Mouse (Mus musculus) adrenal gland, postnatal 14 days (tissue): ENCODE data around the gene Limk2. TPM values are rescaled to one million over a fixed set of nuclear protein-coding genes. Genes with fewer than 3 reads are reported as not detected.

ENCODE experiments used
- DNase-seq: peaks from one replicate; pipeline ENCODE4 v3.0.0; 2021; ENCODE audit warnings: mixed read lengths
- total RNA-seq: library from RNA; stranded (reverse); gene quantifications from 2 replicates; pipeline ENCODE4 v1.2.3, GENCODE M21; 2021

Limk2 gene
- total RNA-seq, 1 experiment from 2014 or later: 21.4 TPM

DNA sequence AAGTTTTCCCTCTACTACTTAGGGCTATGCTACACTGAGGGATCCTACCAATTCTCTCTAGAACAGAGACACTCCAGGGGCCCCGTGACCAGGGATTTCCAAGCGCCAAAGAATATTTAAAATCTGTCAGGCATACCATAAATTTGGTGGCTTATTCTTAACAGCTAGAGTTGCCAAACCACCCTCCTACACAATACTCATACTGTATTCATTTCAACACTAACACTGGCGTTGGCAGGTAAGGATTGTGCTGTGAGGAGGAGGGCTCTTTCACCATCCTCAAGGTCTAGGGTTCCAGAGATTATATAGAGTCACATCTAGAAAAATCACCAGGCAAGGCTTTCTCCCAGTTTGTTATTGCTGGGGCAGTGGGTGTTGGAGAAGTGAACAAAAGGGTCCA lies 7.4 kb upstream of the Limk2 start:
- no peak for DNase-seq

DNA sequence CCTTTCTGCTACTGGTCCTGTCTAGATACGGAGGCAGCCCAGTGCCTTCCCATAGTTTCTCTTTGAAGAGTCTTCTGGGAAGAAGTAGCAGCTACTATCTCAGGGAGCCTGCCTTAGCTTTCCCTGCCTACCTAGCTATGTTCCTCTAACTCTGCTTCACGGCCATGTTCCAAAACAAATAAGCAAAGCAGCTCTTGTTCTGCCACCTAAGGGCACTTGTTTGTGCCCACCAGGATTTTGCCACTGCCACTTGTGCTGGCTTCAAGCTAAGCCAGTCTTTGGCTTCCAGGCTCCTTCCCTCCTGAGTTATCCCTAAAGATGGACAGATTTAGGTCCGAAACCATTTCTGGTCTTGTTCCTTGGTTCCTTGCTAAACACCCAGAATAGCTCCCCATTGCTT lies 3.1 kb upstream of the Limk2 start:
- DNase-seq: no peak

DNA sequence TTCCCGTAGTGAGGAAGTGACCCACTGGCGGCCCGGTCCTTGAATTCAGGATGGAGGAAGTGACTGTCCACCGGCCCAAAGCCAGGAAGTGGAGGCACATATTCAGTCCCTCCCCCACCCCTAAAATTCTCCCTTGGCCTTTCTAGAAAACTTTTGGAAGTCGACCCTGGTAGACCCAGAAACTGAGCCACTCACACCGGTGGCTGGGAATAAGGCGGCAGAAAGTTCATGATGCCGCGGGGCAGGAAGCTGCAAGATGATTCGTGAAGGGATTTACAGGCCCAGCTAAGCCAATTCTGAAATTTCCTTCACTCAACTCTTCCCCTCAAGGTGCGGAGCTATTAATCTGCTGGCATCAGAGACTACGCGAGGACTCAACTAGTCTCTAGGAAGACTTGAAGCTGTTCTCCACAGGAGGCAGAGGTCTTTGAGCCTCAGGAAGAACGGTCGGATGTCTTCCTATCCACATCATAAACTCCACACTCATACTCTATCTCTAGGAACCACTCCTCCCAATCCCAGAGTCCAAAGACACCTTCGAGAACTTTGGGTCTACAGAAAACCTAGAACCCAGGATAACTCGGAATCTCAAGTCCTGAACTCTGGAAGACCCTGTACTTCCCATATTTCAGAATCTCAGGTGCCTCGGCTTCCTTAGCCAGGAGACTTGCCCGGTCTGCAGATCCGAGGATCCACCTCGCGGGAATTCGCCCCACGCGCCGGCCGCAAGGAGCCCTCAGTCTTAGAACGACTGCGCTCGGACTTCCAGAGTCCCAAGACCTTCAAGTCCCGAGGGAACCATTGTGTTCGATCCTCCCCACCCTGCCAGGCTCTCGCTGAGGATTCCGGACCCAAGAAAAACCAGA lies 625 bp downstream of the Limk2 start:
- peak; percentile 37 for DNase-seq

DNA sequence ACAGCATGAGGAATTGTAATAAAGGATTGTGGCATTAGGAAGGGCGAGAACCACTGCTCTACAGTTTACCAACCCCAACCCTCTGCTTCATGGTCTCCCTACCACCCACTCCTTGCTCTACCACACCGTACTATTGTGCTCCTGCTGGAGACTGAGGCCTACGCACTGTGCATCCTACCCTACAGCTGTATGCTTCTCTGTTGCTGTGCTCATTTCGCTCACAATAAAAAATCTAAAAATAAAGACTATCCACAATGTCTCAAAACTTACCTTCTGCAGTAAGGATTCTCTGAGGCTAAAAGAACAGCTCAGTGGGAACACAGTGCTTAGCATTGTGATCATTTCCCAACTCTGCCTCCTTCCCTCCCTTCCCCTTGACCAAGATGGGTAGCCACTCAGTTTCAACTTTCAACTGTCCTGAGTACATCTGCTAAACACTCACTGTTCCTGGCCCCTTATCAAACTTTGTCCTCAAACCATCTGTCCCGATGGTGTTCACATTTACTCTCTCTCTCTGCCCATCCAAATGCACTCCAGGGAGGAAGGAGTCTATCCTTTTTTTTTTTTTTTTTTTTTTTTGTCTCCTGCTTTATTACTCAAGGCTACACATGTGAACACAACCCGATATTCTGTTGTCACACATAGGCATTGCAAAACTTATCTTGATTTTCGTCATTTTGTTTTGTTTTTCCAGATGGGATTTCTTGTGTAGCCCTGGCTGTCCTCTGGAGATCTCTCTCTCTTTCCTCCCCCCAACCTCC lies 4.5 kb downstream of the Limk2 start:
- no peak for DNase-seq

DNA sequence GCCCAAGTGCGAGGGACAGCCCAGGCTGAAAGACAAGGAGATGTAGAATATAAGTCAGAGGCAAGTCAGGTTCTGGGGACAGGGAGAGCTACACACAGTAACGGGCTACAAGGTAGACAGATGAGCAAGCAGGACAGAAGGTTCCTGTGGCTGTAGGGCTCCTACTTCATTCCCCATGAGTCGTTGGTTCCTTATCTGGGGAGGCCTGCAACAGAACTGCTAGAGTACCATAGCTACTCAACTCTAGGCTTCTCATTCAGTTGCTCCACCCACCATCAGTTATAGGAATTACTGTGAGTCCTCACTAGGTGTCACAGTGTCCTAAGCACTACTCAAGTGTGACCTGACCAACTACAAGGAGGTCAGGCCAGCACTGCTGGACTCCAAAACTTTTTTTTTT lies 6.0 kb downstream of the Limk2 start:
- no peak for DNase-seq

DNA sequence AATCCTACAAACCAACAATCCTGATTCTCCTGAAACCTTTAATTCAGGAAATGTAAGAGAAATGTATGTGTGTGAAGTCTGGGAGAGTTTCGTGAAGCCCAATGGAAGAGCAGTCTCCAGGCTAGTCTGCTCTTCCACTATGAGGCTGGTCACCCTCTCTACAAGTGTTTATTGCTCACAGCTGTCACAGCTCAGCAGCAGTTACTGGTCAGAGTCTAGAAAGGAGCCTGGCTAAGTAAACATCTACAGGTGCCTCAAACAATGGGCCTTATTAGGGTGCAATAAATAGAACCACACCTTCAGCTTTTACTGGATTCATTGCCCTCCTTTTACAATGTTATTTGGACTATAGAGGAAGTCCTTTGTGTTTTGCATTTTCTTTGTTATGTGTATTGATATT lies 10.7 kb downstream of the Limk2 start:
- no peak for DNase-seq

DNA sequence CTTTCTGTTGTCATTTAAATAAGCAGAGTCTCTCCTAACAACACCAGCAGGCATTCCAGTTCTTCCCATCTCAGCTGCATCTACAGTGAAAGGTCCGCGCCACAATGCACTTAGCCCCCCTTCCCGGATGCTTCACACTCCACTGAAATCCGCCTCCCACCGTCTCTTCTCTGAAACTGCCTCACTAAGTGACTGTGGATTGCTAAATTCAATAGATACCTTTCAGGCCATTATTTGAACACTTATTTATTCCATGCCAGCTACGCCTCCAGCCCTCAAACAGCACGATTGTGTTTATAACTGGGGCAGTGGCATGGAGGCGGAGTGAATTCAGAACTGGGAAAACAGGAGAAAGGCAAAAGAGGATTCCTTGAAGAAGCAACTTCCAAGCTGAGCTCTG lies 12.4 kb downstream of the Limk2 start:
- DNase-seq: no peak

DNA sequence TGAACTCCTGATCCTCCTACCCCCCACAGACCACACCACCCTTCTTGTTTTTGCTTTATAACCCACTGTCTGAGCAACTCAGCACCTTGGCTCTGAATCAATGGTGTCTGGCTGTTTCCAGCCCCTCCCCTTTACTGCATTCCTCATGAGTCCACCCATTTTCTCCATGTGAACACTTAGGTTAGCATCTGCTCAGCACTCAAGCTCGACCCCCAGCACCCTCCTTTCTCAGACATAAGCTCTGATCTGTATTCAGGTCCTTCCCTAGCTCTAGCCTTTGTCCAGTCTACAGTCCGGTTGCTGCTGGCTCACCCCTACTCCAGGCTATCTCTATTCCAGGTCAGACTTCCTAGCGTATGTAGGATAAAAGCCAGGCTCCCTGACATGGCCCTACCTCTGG lies 12.9 kb downstream of the Limk2 start:
- DNase-seq: no peak

DNA sequence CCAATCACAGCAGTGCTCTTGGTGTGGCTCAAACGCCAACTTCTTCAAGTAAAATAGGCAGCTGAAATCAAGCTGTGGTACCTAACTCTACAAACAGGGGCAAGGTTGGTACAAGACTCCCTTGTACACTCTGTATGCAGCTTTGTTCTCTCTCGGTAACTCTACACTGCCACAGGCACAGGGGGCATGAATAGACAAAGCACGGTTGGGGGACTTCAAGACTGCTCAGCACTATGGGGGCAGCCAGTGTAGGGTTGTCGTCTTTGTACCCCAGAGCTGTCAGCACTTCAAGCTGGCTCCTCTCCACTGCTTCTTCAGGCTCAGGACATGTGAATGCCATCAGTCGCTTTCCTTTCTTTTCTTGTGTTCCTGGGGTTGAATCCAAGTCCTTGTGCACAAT lies 14.5 kb downstream of the Limk2 start:
- DNase-seq: no peak

DNA sequence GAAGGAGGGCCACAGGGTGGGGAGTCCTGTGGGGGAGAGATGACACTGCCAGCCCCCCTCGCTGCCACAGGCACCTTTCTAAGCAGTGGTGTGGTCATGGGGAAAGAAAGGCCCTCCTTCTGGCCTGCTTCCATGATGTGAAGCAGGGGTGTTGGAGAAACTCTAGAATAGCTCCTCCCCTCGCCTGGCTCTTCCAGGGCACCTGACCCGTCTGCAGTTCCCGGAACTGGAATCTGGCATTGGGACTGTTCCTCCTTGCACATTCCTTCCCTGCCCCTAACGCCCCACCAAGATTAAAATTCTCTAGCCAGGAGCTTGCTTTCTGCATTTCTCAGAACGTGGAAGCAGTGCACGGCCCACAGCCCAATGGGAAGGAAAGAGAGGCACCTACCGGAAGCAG lies 16.5 kb downstream of the Limk2 start:
- no peak for DNase-seq

DNA sequence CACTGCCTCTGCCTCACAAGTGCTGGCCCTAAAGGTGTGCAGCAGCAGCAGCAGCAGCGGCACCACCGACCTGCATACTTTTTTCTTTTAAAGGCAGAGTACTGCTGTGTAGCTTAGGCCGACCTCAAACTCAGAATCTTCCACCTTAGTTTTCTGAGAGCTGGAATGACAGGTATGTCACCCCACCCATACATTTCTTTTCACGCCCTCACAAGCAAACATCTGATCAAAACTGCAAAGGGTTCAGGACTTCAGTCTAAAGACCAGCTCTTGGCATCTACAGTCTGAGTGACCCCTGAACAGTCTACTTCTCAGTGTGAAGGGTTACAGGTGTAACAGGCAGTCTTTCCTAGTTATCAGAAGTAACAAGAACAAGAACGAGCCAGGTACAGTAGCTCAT lies 18.2 kb downstream of the Limk2 start:
- no peak for DNase-seq

DNA sequence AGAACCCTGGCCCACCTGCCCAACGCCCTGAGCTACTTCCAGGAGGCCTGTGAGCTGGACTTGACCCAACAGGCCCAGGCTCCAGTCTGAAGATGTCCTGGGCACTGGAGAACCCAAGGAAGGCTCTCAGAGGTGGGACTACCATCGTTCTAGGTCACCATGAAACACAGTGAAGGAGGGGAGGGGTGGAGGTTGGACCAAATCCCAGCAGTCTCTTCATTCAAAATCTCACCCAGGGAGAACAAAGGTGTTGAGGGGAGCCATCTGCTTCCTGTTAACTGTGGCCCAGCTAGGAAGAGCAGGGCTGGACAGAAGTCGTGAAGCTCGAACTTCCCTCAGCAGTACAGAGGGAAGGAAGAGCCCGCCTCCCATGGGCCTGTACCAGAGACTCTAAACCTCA lies 19.0 kb downstream of the Limk2 start:
- DNase-seq: no peak

DNA sequence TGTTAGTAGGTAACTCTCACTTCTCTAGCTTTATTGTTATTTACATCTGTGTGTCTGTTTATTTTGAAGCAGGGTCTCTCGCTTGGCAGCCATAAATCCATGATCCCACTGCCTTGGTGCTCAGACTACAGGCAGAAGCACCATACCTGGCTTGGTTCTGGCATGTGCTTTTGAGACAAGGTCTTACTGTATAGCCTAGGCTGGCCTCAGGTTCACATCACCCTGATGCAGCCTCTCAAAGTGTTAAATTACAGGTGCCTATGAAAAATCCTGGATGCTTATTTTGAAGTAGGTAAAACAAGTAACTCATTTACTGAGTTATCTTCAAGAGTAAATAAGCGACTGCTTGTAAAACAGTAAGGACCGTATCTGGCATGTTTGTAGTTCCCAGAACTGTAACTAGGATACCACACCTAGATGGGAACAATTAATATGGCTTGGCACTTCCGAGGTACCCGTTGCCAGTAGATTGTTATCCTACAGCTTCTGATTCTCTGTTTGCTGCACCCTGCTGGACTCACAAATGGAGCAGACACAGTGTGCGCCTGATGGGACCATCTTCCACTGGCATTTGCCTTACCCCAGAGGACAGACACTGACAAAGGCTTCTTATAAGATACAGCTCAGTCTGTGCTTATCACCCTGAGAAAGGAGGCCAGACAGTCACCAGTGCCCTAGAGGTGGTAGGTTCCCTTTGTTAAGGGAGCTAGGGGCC lies 21.4 kb downstream of the Limk2 start:
- no peak for DNase-seq

DNA sequence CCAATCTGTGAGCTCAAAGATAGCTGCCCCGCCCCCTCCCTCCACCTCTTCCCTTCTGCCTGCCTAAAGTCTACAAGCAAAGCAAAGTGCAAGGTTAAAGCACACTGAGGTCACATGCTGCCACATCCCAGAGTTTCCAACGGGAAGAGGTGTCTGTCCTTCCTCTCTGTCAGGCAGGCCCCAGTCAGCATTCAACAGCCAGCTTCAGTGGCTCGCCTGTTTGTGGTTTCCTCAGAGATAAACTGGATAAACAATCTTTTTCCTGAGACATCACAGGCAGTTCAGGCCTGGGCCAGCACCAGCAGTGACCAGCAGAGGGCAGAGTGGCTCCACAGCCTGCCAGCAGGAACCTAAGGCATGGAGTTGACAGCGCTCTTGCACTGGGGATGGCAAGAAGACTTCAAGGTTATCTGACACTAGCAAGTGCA lies 22.0 kb downstream of the Limk2 start:
- DNase-seq: peak; percentile 93

DNA sequence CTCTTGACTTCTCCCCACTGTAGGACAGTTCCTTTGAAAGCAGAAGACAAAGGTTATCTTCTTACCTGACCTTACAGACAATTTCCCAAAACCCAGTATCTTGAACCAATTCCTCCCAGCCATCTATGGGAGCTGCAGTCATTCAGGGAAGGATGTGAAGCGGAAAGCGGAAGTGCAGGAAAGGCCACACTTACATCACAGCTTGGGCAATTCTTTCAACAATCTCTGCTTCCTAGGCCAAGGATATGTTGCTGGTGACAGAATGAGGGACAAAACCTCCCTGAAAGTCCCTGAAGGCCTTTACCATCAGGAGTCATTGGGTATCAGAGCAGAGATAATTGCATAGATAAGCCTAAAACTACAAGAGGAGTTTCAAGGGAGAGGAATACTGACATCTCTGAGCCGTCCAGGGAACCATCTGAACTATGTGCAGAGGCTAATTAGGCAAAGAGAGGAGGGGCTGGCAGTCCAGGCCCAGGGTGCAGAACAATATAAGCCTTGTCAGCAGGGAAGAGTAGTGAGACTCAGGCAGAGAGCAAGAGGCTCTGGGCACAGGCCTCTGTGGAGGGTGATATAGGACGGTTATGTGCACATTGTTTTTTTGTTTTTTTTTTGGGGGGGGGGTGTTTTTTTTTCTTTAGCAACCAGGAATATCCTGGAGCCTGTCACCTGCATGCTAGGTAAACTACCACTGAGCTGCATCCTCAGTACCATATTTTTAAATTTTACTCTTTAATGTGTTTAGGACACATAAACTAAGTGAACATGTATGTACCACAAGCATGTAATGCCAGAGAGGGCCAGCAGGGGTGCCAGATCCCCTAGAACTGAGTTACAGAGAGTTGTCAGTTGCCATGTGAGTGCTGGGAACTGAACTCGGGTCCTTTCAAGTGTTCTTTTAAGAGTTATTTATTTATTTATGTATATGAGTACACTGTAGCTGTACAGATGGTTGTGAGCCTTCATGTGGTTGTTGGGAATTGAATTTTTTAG lies 26.1 kb downstream of the Limk2 start:
- peak; percentile 33 for DNase-seq

DNA sequence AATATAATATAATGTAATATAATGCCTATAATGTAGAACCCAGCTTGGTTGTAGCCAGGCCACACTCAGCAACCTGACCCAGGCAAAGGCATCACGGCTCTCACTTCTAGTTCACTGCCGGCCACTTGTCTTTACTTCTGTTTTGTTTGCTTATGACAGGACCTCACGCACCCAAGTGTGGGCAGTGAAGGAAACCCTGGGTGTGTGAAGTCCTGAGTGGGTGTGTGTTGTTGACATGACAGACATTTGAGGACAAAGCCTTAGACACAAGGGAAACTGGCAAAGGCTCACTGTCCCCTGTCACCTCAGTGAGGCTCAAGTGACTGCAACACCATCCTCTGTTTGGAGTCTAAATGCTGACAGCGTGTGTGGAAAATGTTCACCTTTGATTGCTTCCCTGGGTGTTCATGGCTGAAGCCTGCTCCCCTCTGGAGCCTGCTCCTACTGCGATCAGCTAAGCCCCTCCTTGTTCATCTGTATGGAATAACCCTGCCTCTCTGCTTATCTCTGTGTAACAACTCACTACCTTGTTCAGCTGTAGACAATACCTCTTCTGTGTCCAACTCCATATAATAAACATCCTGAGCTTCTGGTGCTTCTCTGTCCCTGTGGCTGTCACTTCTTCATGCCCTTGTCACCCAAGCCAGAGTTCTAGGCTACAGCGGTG lies 27.7 kb downstream of the Limk2 start:
- no peak for DNase-seq

DNA sequence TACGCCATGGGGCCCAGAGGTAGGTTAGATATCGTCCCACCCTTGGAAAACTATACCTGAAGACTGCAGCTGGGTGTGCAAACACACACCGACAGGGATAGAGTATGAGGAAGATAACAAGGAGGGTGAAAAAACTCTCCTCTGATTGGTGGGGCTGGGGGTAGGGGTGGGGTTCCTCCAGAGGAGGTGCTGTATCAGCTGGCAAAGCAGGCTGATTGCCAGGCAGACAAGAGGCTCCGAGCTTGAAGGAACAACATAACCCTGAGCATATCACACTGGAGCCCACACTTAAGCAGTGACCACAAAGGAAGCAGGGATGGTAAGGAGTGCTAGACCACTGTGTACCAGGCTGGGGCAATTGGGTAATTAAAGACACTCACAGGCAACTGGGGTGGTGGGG lies 29.6 kb downstream of the Limk2 start:
- DNase-seq: no peak

DNA sequence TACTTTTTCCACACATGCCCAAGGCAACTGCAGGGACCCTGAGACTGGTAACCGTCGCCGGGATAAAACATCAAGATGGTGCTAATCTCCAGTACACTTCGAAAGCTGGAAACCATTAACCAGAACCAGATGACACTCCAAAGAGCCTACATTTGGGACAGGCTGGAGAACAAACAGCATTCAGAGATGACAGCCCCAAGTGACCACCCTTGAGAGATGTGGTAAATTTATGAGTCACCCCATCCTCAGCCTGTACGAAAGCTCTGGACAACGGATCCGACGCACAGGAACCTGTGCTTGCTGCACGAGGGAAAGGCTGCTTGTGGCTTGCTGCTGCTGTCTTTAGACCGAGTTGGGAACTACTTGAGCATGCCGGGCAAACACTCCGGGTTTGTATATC lies 34.2 kb downstream of the Limk2 start:
- DNase-seq: no peak

DNA sequence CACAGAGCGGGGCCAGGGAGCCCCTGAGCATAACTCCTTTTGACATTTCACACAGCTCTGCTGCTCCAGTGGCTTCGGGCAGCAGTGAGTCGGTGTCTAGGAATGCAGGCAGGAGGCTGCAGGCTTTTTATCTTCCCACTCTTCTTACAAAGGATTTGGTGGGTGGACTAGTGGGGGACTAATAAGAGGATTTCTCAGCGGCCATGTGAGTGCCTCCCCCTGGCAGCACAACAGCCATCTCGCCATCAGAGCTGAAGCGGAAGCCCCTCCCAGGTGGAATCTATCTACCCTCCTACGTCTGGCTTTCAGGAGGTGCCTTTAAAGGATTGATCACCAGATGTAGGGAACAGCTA lies 34.7 kb downstream of the Limk2 start:
- DNase-seq: peak; percentile 37

DNA sequence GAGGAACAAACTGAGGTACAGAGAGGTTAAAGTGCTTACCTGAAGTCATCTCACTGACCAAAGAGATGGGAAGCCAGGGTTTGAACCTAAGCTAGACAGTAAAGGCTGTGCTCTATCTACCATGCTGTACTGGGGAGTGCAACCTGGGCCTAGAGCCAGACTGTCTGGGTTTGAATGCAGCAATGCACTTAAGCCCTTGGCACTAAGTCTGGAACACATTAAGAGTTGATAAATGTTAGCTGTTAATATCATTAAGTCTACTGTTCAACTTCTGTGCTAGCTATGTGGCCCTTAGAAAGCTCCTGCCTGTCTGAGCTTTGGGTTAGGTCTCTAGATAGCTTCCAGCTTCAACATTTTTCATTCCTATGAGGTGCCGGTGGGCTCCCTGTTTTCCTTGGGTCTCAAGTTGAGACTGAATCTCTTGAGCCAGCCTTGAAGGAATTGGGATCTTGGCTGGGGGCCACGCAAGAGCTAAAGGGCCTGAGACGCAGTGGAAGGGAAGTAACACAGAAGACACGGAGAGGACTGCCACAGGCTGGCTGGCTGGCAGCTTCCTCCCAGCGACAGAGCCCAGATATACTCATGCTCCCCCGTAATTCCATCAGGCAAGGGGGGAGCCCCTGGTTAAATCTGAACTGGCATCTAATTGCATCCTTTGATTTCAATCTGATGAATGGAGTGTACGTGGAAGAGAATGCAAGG lies 35.2 kb downstream of the Limk2 start:
- DNase-seq: no peak
